Mouse (Mus musculus) forebrain, embryonic 12.5 days (tissue): ENCODE results near the gene Gm27179. TPM values are rescaled to one million over a fixed set of nuclear protein-coding genes. Genes with fewer than 3 reads are reported as not detected.
"Not testable (repeated sequence)": the region's sequence is repeated elsewhere in the genome, so short reads cannot be mapped to it uniquely, and the experiment has no call there.

Source experiments
- ATAC-seq: fragments of 200-750 bp; cut with Nextera tagmentation; 2 replicates; pipeline ENCODE4 v1.8.0; 2017; ENCODE audit warnings: moderate TSS enrichment; ENCODE audit not compliant: low FRiP score
- H3K27ac ChIP-seq: fragments of 300-500 bp; sonication (generic); 2 replicates; pipeline ENCODE4 v1.5.1; 2016; ENCODE audit warnings: mild to moderate bottlenecking
- H3K27me3 ChIP-seq: fragments of 300-500 bp; sonication (generic); 2 replicates; pipeline ENCODE4 v1.6.1; 2016; ENCODE audit warnings: mild to moderate bottlenecking
- H3K36me3 ChIP-seq: fragments of 300-500 bp; sonication (generic); replicated peaks from 2 replicates; pipeline ENCODE4 v1.6.1; 2016; ENCODE audit warnings: mild to moderate bottlenecking
- H3K4me1 ChIP-seq: fragments of 300-500 bp; sonication (generic); 2 replicates; pipeline ENCODE4 v1.6.1; 2016
- H3K4me2 ChIP-seq: fragments of 300-500 bp; sonication (generic); 2 replicates; pipeline ENCODE4 v1.6.1; 2016; ENCODE audit warnings: mild to moderate bottlenecking, moderate library complexity
- H3K4me3 ChIP-seq: fragments of 300-500 bp; sonication (generic); replicated peaks from 2 replicates; pipeline ENCODE4 v1.5.1; 2016; ENCODE audit warnings: mild to moderate bottlenecking
- H3K9ac ChIP-seq: fragments of 300-500 bp; sonication (generic); 2 replicates; pipeline ENCODE4 v1.6.1; 2016; ENCODE audit warnings: mild to moderate bottlenecking
- H3K9me3 ChIP-seq: fragments of 300-500 bp; sonication (generic); 2 replicates; pipeline ENCODE4 v1.6.1; 2016
- WGBS: fragments of 180-500 bp; shearing (Covaris S2); methylation state at CpG from one replicate; pipeline ENCODE4 v1.1.7; 2016; 5-methylcytosine and 5-hydroxymethylcytosine counted together
- polyA plus RNA-seq: library from polyadenylated mRNA; unstranded; fragments of >200 nt; fragmentation: Nextera tagmentation; extraction: Ambion mirVana; gene quantifications from 2 replicates; pipeline ENCODE4 v1.2.1, GENCODE M21; 2016

Gene Gm27179
- polyA plus RNA-seq, 1 experiment from 2014 or later: not detected

- not testable (repeated sequence) for H3K27me3 ChIP-seq, H3K4me3 ChIP-seq, H3K9ac ChIP-seq, H3K9me3 ChIP-seq, H3K4me1 ChIP-seq, H3K27ac ChIP-seq, H3K4me2 ChIP-seq, ATAC-seq, H3K36me3 ChIP-seq
- no CpG with 5 or more reads among the region's 4 CpGs for WGBS
These were observed 47.9 kb downstream of the Gm27179 start for GRCm38 (mm10) chr14:69464465-69464864.

Other genes starting within 250 kb of the Gm27179 start
- gene Synb, start 218.2 kb downstream of the Gm27179 start, polyA plus RNA-seq: not detected in 2 replicates
- not detected in 2 replicates for gene Gm16867, start 9.2 kb downstream of the Gm27179 start, polyA plus RNA-seq
- 8.1 and 9.0 TPM in 2 replicates for gene Entpd4b, start 42.9 kb upstream of the Gm27179 start, polyA plus RNA-seq